Mouse (Mus musculus): ENCODE results near the gene Lbp.

DNA sequence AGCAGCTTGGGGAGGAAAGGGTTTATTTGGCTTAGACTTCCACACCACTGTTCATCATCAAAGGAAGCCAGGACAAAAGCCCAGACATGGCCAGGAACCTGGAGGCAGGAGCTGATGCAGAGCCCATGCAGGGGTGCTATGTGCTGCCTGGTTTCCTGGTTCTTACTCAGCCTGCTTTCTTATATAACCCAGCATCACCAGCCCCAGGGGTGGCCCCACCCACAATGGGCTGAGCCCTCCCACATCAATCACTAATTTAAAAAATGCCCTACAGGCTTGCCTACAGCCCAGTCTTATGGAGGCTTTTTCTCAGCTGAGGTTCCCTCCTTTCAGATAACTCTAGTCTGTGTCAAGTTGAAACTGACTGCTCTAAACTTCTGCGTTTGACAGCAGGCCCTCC, 71.5 kb downstream of the Lbp start:
- no peak for TF ChIP-seq CTCF (IDR thresholded peaks at IDR 0.05; ENCODE audit: low read depth, low read length)
- TF ChIP-seq POLR2A (IDR thresholded peaks at IDR 0.05; ENCODE audit: extremely low read depth, insufficient read depth, low read length): no peak
